Mouse (Mus musculus) neural tube, embryonic 15.5 days (tissue): ENCODE measurements at regions not wholly inside any gene's neighbourhood (a gene's known extent, or its start where the extent isn't known, plus 50 kb on each side); places are given as distances from the start of the nearest gene placed in this dataset.
A peak's percentile ranks its signal among the peaks of the same experiment; 100 is the strongest.

Source experiments
- ATAC-seq: fragments of 200-750 bp; cut with Nextera tagmentation; 2 replicates; pipeline ENCODE4 v1.8.0; 2017; ENCODE audit warnings: mild to moderate bottlenecking, moderate TSS enrichment, moderate library complexity; ENCODE audit not compliant: low FRiP score
- H3K27ac ChIP-seq: fragments of 300-500 bp; sonication (generic); replicated peaks from 2 replicates; pipeline ENCODE4 v1.5.1; 2015; ENCODE audit warnings: mild to moderate bottlenecking, inconsistent platforms
- H3K27me3 ChIP-seq: fragments of 300-500 bp; sonication (generic); replicated peaks from 2 replicates; pipeline ENCODE4 v1.6.1; 2015; ENCODE audit warnings: inconsistent platforms
- H3K36me3 ChIP-seq: fragments of 300-500 bp; sonication (generic); 2 replicates; pipeline ENCODE4 v1.6.1; 2015; ENCODE audit warnings: inconsistent platforms
- H3K4me1 ChIP-seq: fragments of 300-500 bp; sonication (generic); 2 replicates; pipeline ENCODE4 v1.6.1; 2015; ENCODE audit warnings: inconsistent platforms
- H3K4me2 ChIP-seq: fragments of 300-500 bp; sonication (generic); 2 replicates; pipeline ENCODE4 v1.6.1; 2015; ENCODE audit warnings: inconsistent platforms, mild to moderate bottlenecking, moderate library complexity
- H3K4me3 ChIP-seq: fragments of 300-500 bp; sonication (generic); replicated peaks from 2 replicates; pipeline ENCODE4 v1.5.1; 2015; ENCODE audit warnings: mild to moderate bottlenecking, inconsistent platforms
- H3K9ac ChIP-seq: fragments of 300-500 bp; sonication (generic); replicated peaks from 2 replicates; pipeline ENCODE4 v1.6.1; 2015; ENCODE audit warnings: mild to moderate bottlenecking, inconsistent platforms
- H3K9me3 ChIP-seq: fragments of 300-500 bp; sonication (generic); replicated peaks from 2 replicates; pipeline ENCODE4 v1.6.1; 2016; ENCODE audit warnings: inconsistent platforms
- WGBS: fragments of 180-500 bp; shearing (Covaris S2); methylation state at CpG from one replicate; pipeline ENCODE4 v1.1.7; 2015; ENCODE audit warnings: mixed read lengths; 5-methylcytosine and 5-hydroxymethylcytosine counted together

DNA sequence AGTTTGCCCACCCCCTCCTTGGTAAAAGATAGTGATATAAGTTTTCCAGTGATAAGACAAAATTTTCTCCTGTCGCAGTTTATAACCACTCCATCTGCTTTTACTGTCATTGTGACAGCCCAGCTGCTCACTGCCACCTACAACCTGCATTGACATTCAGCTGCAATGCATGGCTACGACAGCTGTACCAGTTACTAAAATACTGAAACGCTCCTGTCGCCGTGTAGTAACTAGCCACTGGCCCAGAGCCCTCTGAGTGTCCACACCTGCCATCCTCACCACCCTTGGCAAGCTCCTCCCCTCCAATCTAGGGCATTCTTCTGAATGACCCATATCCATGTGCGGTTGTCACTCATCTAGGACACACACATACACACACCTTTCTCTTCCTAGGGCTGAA lies 286.2 kb downstream of the Bcor start:
- Histone ChIP-seq H3K36me3 (no peaks in the 10 kb centered on the region), H3K4me1 (no peaks in the 10 kb centered on the region), H3K27ac (no peak overlapping the region), H3K4me2 (no peak overlapping the region), H3K4me3 (no peak overlapping the region), H3K27me3 (no peaks in the 10 kb centered on the region), H3K9ac (no peak overlapping the region), H3K9me3 (no peaks in the 10 kb centered on the region)
- ATAC-seq = no peak
- 73% methylated on average over 6 of the region's 6 CpGs for WGBS

DNA sequence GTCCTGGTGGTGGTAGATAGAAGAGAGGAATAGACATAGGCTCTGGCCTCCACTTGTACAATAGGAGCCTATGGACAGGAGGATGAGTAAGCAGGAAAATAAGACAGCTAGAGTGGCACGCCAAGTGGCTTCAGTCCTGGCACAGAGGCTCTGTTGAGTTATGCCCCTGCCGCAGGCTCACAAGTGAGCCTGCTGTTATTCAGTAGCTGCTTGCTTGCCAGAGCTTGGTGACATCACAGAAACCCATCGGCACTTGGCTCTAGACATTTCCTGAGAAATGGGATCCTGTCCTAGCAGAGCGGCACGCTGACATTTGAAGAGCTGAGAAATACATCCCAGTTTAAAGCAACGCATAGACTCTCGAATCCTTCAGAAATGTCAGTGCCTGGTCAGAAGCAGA lies 283.5 kb downstream of the Bcor start:
- no peak for ATAC-seq
- Histone ChIP-seq H3K9ac (no peak overlapping the region), H3K36me3 (no peaks in the 10 kb centered on the region), H3K4me3 (no peak overlapping the region), H3K4me1 (no peaks in the 10 kb centered on the region), H3K9me3 (no peaks in the 10 kb centered on the region), H3K4me2 (no peak overlapping the region), H3K27me3 (no peaks in the 10 kb centered on the region), H3K27ac (no peak overlapping the region)
- WGBS = 77% methylated on average over 7 of the region's 7 CpGs

DNA sequence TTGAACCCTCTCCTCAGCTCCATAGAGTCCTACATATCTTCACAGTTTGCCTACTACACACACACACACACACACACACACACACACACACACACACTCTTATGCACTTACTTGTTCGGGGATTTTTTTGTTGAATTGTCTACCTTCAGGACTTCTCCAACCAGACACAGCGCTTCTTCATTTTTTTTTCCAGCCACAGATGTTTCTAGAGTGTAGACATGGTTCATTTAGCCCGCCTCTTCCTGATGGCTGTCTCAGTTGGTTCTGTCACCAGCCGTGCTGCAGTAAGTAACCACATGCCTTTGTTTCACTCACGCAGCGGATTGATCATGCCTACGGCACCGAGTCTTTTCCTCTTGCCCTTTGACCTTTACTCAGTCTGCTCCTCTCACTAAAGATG lies 282.1 kb downstream of the Bcor start:
- Histone ChIP-seq H3K27me3 (no peaks in the 10 kb centered on the region), H3K9ac (no peak overlapping the region), H3K4me3 (no peak overlapping the region), H3K36me3 (no peaks in the 10 kb centered on the region), H3K4me2 (no peak overlapping the region), H3K4me1 (no peaks in the 10 kb centered on the region), H3K9me3 (no peaks in the 10 kb centered on the region), H3K27ac (no peak overlapping the region)
- 62% methylated on average over 8 of the region's 8 CpGs for WGBS
- no peak for ATAC-seq

GRCm38 (mm10) chrX:11880972-11881371 lies 279.2 kb downstream of the Bcor start:
- Histone ChIP-seq H3K36me3 (no peaks in the 10 kb centered on the region), H3K9me3 (no peaks in the 10 kb centered on the region), H3K4me2 (no peak overlapping the region), H3K27me3 (no peaks in the 10 kb centered on the region), H3K27ac (no peak overlapping the region), H3K4me3 (no peak overlapping the region), H3K9ac (no peak overlapping the region), H3K4me1 (no peaks in the 10 kb centered on the region)
- ATAC-seq = 0 out of 2 replicates have a peak, but pooled peaks have one; percentile 45
- WGBS = 56% methylated on average over 1 of the region's 1 CpGs

GRCm38 (mm10) chrX:11883738-11884716 lies 276.1 kb downstream of the Bcor start:
- 0 out of 2 replicates have a peak, but pooled peaks cover 3% of the 10 kb centered on the region for H3K27me3 ChIP-seq
- no peak overlapping the region for H3K9ac ChIP-seq
- WGBS = 58% methylated on average over 10 of the region's 10 CpGs
- no peak overlapping the region for H3K4me2 ChIP-seq
- H3K9me3 ChIP-seq = no peaks in the 10 kb centered on the region
- H3K27ac ChIP-seq = no peak overlapping the region
- ATAC-seq = no peak
- no peak overlapping the region for H3K4me3 ChIP-seq
- H3K36me3 ChIP-seq = no peaks in the 10 kb centered on the region
- no peaks in the 10 kb centered on the region for H3K4me1 ChIP-seq

DNA sequence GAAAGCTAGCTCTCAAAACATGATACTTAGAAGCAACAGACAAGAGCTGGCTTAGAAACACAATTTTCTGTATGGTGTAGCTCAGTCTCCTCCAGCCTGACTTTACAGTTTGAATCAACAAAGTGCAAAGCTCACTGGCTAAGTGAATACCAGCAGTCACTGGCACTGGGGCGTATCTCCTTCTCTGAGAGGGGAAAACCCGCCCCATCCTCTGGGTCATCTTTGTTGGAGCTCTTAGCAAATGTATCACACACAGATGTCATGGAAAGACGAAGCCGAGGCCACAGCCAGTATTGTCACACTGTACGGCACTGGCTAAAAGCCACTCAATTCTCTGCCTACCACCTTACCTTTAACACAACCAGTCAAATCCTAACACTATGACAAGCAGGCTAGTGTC lies 267.8 kb downstream of the Bcor start:
- no peak overlapping the region for H3K4me3 ChIP-seq
- 85% methylated on average over 5 of the region's 5 CpGs for WGBS
- H3K9me3 ChIP-seq = no peaks in the 10 kb centered on the region
- no peak overlapping the region for H3K9ac ChIP-seq
- H3K27ac ChIP-seq = no peak overlapping the region
- no peaks in the 10 kb centered on the region for H3K36me3 ChIP-seq
- H3K4me1 ChIP-seq = 0 out of 2 replicates have a peak, but pooled peaks cover 3% of the 10 kb centered on the region
- peaks cover 22% of the 10 kb centered on the region; the same call in 1 of the 2 replicates for H3K27me3 ChIP-seq
- ATAC-seq = no peak
- no peak overlapping the region for H3K4me2 ChIP-seq

DNA sequence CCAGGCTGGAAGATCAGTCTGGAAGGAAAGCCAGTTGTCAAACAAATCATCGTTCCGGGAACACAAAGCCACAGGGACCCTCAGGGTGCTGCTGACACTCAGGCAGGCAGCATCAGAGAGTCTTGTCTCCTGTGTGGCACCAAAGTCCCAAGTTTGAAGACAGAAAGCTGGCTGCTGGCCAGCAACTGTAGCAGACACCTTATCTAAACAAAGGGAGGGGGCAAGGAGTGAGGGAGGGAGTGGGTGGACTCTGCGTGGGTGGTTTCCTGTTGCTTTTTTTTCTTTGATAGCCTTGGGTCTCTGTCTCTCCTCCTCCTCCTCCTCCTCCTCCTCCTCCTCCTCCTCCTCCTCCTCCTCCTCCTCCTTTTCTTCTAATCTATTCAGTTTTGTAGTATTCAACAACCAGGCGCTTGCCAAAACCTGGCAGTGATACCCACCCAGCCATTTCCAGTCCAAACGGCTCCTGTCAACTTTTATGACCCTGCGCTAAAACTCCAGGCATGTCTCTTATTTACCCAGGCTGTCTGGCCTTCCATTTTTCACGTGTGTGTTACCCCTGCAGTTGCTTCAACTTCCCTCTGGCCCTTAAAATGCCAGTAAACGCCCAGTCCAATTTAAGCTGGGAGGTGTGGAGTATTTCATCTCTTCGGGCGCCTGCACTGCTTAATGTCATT lies 266.4 kb downstream of the Bcor start:
- 0 out of 2 replicates have a peak, but pooled peaks cover 3% of the 10 kb centered on the region for H3K4me1 ChIP-seq
- H3K27ac ChIP-seq = no peak overlapping the region
- no peak for ATAC-seq
- H3K4me2 ChIP-seq = no peak overlapping the region
- no peaks in the 10 kb centered on the region for H3K36me3 ChIP-seq
- no peak overlapping the region for H3K9ac ChIP-seq
- H3K4me3 ChIP-seq = no peak overlapping the region
- peaks cover 19% of the 10 kb centered on the region; the same call in 1 of the 2 replicates for H3K27me3 ChIP-seq
- 34% methylated on average over 10 of the region's 10 CpGs for WGBS
- H3K9me3 ChIP-seq = no peaks in the 10 kb centered on the region

DNA sequence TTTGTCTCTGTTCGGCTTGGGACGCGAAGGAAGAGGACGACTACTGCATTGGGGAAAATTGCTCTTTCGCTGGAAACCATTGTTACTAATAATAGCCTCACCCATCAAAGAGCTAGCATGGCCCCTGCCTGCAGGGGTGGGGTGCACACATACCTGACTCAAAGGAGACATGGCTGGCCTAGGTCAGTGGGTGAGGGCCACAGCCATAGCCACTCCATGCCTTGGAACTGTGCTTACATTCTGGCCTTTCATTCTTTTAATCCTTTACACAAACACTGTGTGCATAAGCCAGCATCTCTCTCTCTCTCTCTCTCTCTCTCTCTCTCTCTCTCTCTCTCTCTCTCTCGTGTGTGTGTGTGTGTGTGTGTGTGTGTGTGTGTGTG lies 265.9 kb downstream of the Bcor start:
- Histone ChIP-seq H3K4me3 (no peak overlapping the region), H3K27ac (no peak overlapping the region), H3K9me3 (no peaks in the 10 kb centered on the region), H3K4me2 (no peak overlapping the region), H3K36me3 (no peaks in the 10 kb centered on the region), H3K4me1 (0 out of 2 replicates have a peak, but pooled peaks cover 3% of the 10 kb centered on the region), H3K9ac (no peak overlapping the region), H3K27me3 (peaks cover 19% of the 10 kb centered on the region; the same call in 1 of the 2 replicates)
- 0 out of 2 replicates have a peak, but pooled peaks have one; percentile 50 for ATAC-seq
- 37% methylated on average over 5 of the region's 6 CpGs for WGBS

DNA sequence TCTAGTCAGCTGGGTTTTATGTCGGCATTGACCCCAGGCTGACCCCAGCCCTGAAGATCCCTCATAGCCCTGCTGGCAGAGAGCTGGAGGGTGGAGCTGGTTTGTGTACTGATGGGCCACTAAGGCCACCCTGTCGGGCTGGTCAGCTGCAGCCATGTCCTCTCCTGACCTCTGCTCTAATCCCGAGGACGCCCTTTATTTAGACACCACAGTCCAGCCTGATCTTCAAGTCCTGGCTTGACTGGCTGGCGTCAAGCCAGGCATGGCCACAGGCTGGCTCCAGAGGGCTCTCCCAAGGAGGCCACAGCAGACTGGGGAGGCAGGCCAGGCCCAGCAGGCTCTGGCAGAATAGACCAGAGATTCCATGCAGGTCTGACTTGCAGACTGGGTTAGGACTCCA lies 264.8 kb downstream of the Bcor start:
- H3K4me3 ChIP-seq = no peak overlapping the region
- 48% methylated on average over 5 of the region's 5 CpGs for WGBS
- H3K27ac ChIP-seq = no peak overlapping the region

DNA sequence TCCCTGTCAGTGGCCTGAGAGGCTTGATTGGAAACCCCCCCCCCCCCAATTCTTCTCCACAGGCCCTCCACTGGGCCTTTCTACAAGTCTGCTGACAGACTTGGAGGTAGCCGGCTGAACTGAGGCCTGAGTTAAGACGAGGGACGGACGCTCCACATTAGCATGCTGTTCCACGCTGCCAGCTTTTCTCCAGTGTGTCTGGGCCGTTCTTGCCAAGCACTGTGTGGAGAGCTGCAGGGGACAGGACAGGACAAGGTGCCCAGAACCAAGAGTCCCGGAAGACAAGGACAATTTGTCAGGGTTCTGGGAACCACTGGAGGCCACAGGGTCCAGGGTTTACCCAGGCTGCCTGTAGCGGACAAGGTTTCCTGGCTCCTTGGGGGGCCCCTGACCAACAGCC lies 261.9 kb downstream of the Bcor start:
- no peak for ATAC-seq
- H3K36me3 ChIP-seq = no peaks in the 10 kb centered on the region
- no peaks in the 10 kb centered on the region for H3K9me3 ChIP-seq
- no peak overlapping the region for H3K27ac ChIP-seq
- 0 out of 2 replicates have a peak, but pooled peaks cover 3% of the 10 kb centered on the region for H3K4me1 ChIP-seq
- 72% methylated on average over 8 of the region's 8 CpGs for WGBS
- no peak overlapping the region for H3K9ac ChIP-seq
- H3K4me2 ChIP-seq = no peak overlapping the region
- H3K4me3 ChIP-seq = no peak overlapping the region
- H3K27me3 ChIP-seq = peaks cover 4% of the 10 kb centered on the region; the same call in 1 of the 2 replicates

More for the DNA sequence above, 264.8 kb downstream of the Bcor start:
- H3K27me3 ChIP-seq = peaks cover 19% of the 10 kb centered on the region; the same call in 1 of the 2 replicates
- ATAC-seq = no peak
- H3K9ac ChIP-seq = no peak overlapping the region
- no peaks in the 10 kb centered on the region for H3K36me3 ChIP-seq
- no peaks in the 10 kb centered on the region for H3K9me3 ChIP-seq
- H3K4me1 ChIP-seq = 0 out of 2 replicates have a peak, but pooled peaks cover 3% of the 10 kb centered on the region
- no peak overlapping the region for H3K4me2 ChIP-seq

DNA sequence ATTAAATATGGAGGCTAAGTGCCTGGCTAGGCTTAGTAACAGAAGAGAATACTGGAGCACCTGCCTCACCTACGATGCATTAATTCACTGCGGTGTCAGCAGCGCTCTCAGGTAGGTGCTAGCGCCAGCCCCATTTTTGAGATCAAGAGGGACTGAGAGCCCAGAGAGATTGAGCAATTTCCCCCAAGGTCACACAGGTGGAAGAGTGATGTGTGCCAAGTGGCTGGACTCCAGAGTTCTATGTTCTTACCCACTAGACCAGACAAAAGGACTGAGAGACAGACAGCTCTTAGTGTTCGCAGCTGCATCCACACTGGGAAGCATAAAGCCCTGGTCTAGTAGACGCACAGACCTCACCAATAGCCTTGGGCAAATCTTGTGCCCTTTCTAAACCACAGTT lies 261.1 kb downstream of the Bcor start:
- peaks cover 4% of the 10 kb centered on the region; the same call in 1 of the 2 replicates for H3K27me3 ChIP-seq
- H3K4me2 ChIP-seq = no peak overlapping the region
- H3K4me1 ChIP-seq = 0 out of 2 replicates have a peak, but pooled peaks cover 3% of the 10 kb centered on the region
- ATAC-seq = no peak
- no peaks in the 10 kb centered on the region for H3K36me3 ChIP-seq
- no peaks in the 10 kb centered on the region for H3K9me3 ChIP-seq
- 85% methylated on average over 6 of the region's 6 CpGs for WGBS
- no peak overlapping the region for H3K9ac ChIP-seq
- no peak overlapping the region for H3K4me3 ChIP-seq
- H3K27ac ChIP-seq = no peak overlapping the region
